Mouse (Mus musculus) liver, adult 2 months (tissue): ENCODE measurements at regions not wholly inside any gene's neighbourhood (a gene's known extent, or its start where the extent isn't known, plus 50 kb on each side); places are given as distances from the start of the nearest gene placed in this dataset.
"Not testable (repeated sequence)": the region's sequence is repeated elsewhere in the genome, so short reads cannot be mapped to it uniquely, and the experiment has no call there.

Experiments
- CTCF ChIP-seq: fragments of 200-500 bp; IDR thresholded peaks from 2 replicates; pipeline ENCODE4 v1.5.1; 2011; ENCODE audit warnings: low read depth, low read length, control low read depth
- POLR2A ChIP-seq: fragments of 200-500 bp; IDR thresholded peaks from 2 replicates; pipeline ENCODE4 v1.6.1; 2011; ENCODE audit warnings: low read length, control low read depth; ENCODE audit not compliant: insufficient read depth; ENCODE audit errors: extremely low read depth

DNA sequence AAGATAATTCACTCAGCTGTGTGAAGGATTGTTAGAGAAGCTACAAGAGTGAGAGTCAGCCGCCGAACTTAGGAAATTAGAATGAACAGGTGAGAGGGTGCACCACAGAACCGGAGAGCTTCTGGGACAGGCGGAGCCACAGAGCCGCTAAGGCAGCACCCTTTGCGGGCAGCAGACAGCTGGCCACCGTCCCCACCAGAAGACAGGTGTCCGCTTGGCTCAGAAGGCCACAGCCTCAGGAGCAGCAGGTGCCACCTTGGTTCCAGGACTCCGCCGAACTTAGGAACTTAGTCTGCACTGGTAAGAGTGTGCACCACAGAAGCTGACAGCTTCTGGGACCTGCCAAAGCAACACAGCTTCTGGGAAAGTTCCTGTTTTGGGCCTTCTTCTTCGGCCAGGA is 93.4 kb upstream of the Usp25 start:
- TF ChIP-seq POLR2A, CTCF: not testable (repeated sequence)
